Mouse (Mus musculus): Measurements from ENCODE around the gene Sgk1.

DNA sequence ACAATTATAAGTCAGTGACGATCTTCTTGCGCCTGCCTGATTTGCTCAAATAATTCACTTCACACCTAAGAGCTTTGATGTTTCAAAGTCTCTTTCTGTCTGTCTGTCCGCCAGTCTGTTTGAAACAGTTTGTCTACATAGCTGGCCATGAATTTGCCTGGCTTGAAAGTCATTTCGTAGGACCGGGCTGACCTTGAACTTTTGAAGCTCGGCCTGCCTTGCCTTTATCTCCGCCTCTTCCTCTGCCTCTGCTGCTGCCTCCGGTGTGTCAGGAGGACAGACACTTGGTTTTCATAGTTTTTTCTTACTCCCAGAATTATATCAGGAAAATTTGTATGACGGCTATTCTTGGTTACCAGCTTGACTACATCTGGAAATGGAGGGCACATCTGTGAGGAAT lies 96.4 kb downstream of the Sgk1 start:
- no peak for TF ChIP-seq USF1 (IDR thresholded peaks at IDR 0.05; ENCODE audit: low read depth)
- TF ChIP-seq POLR2A (IDR thresholded peaks at IDR 0.05; ENCODE audit: insufficient read length, low read depth): no peak
- no peak for TF ChIP-seq MYOG (IDR thresholded peaks at IDR 0.05; ENCODE audit: control insufficient read depth in 1 of 3, insufficient read depth in 1 of 3, insufficient read length in 2 of 3, low read depth in 2 of 3)
- TF ChIP-seq MYOD1 (IDR thresholded peaks at IDR 0.05; ENCODE audit: control insufficient read depth in 1 of 3, insufficient read length in 2 of 3, low read depth in 2 of 3): no peak
- TF ChIP-seq POLR2AphosphoS2 (IDR thresholded peaks at IDR 0.05; ENCODE audit: insufficient read length, low read depth): no peak
- no peak for TF ChIP-seq E2F4 (IDR thresholded peaks at IDR 0.05; ENCODE audit: insufficient read depth)

Data from myocyte (in vitro differentiated cells).